14 mouse cellular contexts compared by ENCODE assay signal in the genomic region with DNA sequence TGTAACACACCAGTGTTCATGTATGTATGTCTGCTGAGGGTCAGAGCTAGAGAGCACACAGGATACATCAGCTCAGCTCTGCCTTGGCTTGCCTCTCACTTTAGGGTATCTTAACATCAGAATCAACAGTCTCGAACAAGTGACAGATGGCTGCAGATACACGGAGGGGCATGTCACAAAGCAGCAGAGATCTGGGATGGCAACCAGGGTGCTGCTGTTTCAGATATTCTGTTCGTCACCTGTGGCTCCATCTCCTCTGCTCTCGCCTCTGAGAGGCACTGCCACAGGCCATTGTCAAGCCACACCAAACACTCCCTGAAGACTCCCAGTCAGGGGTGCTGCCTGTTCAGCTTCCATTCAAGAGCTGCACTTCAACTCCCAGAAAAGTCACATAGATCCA. TPM values are rescaled to one million over a fixed set of nuclear protein-coding genes. Genes with fewer than 3 reads are reported as not detected.
A peak's percentile ranks its signal among the peaks of the same experiment; 100 is the strongest.
DNase-seq lines count a peak whose midpoint lies in the region; ATAC-seq and TF ChIP-seq lines count a peak whose summit lies in the region.
"Had no signal": no experiment of that assay in that cellular context is flagged by ENCODE, and none has a peak within 500 bp of the region (broad histone marks: within the 10 kb centered on the region; RNA-seq: fewer than 3 reads in every experiment).

No protein-coding gene starts in this region.

- TF ChIP-seq CTCF in midbrain, postnatal 0 days (IDR thresholded peaks at IDR 0.05) = no peak

- no peaks in the 10 kb centered on the region for H3K27me3 ChIP-seq in heart, embryonic 14.5 days (ENCODE audit: control insufficient read depth, insufficient read depth, low read length)
- H3K27me3 ChIP-seq in neural tube, embryonic 13.5 days = no peaks in the 10 kb centered on the region
- H3K27me3 ChIP-seq in neural tube, embryonic 15.5 days (replicated peaks) = no peaks in the 10 kb centered on the region
- no peaks in the 10 kb centered on the region for H3K27me3 ChIP-seq in liver, embryonic 12.5 days (replicated peaks)
- H3K27me3 ChIP-seq in forebrain, embryonic 15.5 days = no peaks in the 10 kb centered on the region
- H3K27me3 ChIP-seq in midbrain, postnatal 0 days (ENCODE audit: insufficient read depth, low read length) = no peaks in the 10 kb centered on the region
- H3K27me3 ChIP-seq: forebrain, embryonic 13.5 days had no signal

- H3K9me3 ChIP-seq in heart, embryonic 14.5 days (ENCODE audit: control insufficient read depth, low read length) = no peaks in the 10 kb centered on the region
- H3K9me3 ChIP-seq in neural tube, embryonic 13.5 days = no peaks in the 10 kb centered on the region
- no peaks in the 10 kb centered on the region for H3K9me3 ChIP-seq in neural tube, embryonic 15.5 days (replicated peaks)
- H3K9me3 ChIP-seq in liver, embryonic 12.5 days (replicated peaks) = no peaks in the 10 kb centered on the region
- no peaks in the 10 kb centered on the region for H3K9me3 ChIP-seq in forebrain, embryonic 15.5 days
- H3K9me3 ChIP-seq in midbrain, postnatal 0 days (ENCODE audit: low read length) = no peaks in the 10 kb centered on the region
- H3K9me3 ChIP-seq: forebrain, embryonic 13.5 days had no signal

- no peak for ATAC-seq in heart, embryonic 14.5 days (ENCODE audit: insufficient number of reproducible peaks, insufficient read depth, low FRiP score, low read depth)
- no peak for ATAC-seq in neural tube, embryonic 13.5 days (ENCODE audit: low read depth)
- no peak for ATAC-seq in neural tube, embryonic 15.5 days (ENCODE audit: low FRiP score)
- ATAC-seq in liver, embryonic 12.5 days = peak; percentile 36
- ATAC-seq in forebrain, embryonic 15.5 days (replicated peaks) = no peak
- no peak for ATAC-seq in midbrain, postnatal 0 days (ENCODE audit: low FRiP score)
- ATAC-seq: forebrain, embryonic 13.5 days; hindbrain, embryonic 16.5 days had no signal

- H3K4me2 ChIP-seq in heart, embryonic 14.5 days (ENCODE audit: low read length) = no peak overlapping the region
- H3K4me2 ChIP-seq in neural tube, embryonic 13.5 days = no peak overlapping the region
- no peak overlapping the region for H3K4me2 ChIP-seq in neural tube, embryonic 15.5 days
- peak overlapping the region; percentile 69 for H3K4me2 ChIP-seq in liver, embryonic 12.5 days
- no peak overlapping the region for H3K4me2 ChIP-seq in forebrain, embryonic 15.5 days (replicated peaks)
- H3K4me2 ChIP-seq in midbrain, postnatal 0 days (ENCODE audit: low read depth, low read length, poor library complexity, severe bottlenecking) = no peak overlapping the region
- H3K4me2 ChIP-seq: forebrain, embryonic 13.5 days had no signal

- DNase-seq in heart, postnatal 14 days = no peak
- DNase-seq in midbrain, postnatal 0 days (ENCODE audit: low spot score) = no peak
- DNase-seq: cerebellum, postnatal 10 days; gastrocnemius, postnatal 10 days; kidney, adult 9 months; right cerebral cortex, postnatal 4 days; thymus, postnatal 4 days had no signal

- intact Hi-C loops in heart, postnatal 14 days (cut with DNase I) = no loop called here

- H3K27ac ChIP-seq in heart, embryonic 14.5 days (replicated peaks in 1 of 2; ENCODE audit: control insufficient read depth in 1 of 2, insufficient read depth in 1 of 2, low read depth in 2 of 2, low read length in 2 of 2) = peak overlapping the region; percentile 55 to 71; a peak in 3 of 4 replicates
- H3K27ac ChIP-seq in neural tube, embryonic 13.5 days (replicated peaks) = peak overlapping the region; percentile 28; the same call in 1 of the 2 replicates
- no peak overlapping the region for H3K27ac ChIP-seq in neural tube, embryonic 15.5 days (replicated peaks)
- H3K27ac ChIP-seq in liver, embryonic 12.5 days = peak overlapping the region; percentile 99
- H3K27ac ChIP-seq in forebrain, embryonic 15.5 days (replicated peaks) = no peak overlapping the region
- no peak overlapping the region for H3K27ac ChIP-seq in midbrain, postnatal 0 days (ENCODE audit: low read depth, low read length)
- H3K27ac ChIP-seq: forebrain, embryonic 13.5 days had no signal

- no peaks in the 10 kb centered on the region for H3K36me3 ChIP-seq in heart, embryonic 14.5 days (ENCODE audit: control insufficient read depth, insufficient read depth, low read length)
- H3K36me3 ChIP-seq in neural tube, embryonic 13.5 days = no peaks in the 10 kb centered on the region
- no peaks in the 10 kb centered on the region for H3K36me3 ChIP-seq in neural tube, embryonic 15.5 days
- 0 out of 2 replicates have a peak, but pooled peaks cover 3% of the 10 kb centered on the region for H3K36me3 ChIP-seq in liver, embryonic 12.5 days
- no peaks in the 10 kb centered on the region for H3K36me3 ChIP-seq in forebrain, embryonic 15.5 days
- no peaks in the 10 kb centered on the region for H3K36me3 ChIP-seq in midbrain, postnatal 0 days (ENCODE audit: insufficient read depth, low read length)

- WGBS in heart, embryonic 14.5 days = 46% methylated on average over 4 of the region's 4 CpGs
- WGBS in neural tube, embryonic 13.5 days = 66% methylated on average over 4 of the region's 4 CpGs
- 72% methylated on average over 4 of the region's 4 CpGs for WGBS in neural tube, embryonic 15.5 days
- 21% methylated on average over 4 of the region's 4 CpGs for WGBS in liver, embryonic 12.5 days (ENCODE audit: insufficient replicate concordance)
- 71% methylated on average over 4 of the region's 4 CpGs for WGBS in forebrain, embryonic 15.5 days
- WGBS in midbrain, postnatal 0 days = 82% methylated on average over 4 of the region's 4 CpGs

- H3K9ac ChIP-seq in heart, embryonic 14.5 days (ENCODE audit: low read length) = no peak overlapping the region
- H3K9ac ChIP-seq in neural tube, embryonic 13.5 days = no peak overlapping the region
- no peak overlapping the region for H3K9ac ChIP-seq in neural tube, embryonic 15.5 days (replicated peaks)
- H3K9ac ChIP-seq in liver, embryonic 12.5 days = peak overlapping the region; percentile 48
- H3K9ac ChIP-seq in forebrain, embryonic 15.5 days (replicated peaks) = no peak overlapping the region
- H3K9ac ChIP-seq in midbrain, postnatal 0 days (replicated peaks; ENCODE audit: low read length, poor library complexity, severe bottlenecking) = no peak overlapping the region

- peaks cover 27 to 65% of the 10 kb centered on the region in 2 experiments for H3K4me1 ChIP-seq in heart, embryonic 14.5 days (ENCODE audit: control insufficient read depth in 2 of 2, insufficient read depth in 2 of 2, low read length in 2 of 2)
- peaks cover 15% of the 10 kb centered on the region; the same call in 1 of the 2 replicates for H3K4me1 ChIP-seq in neural tube, embryonic 13.5 days (replicated peaks)
- peaks cover 5% of the 10 kb centered on the region; the same call in 1 of the 2 replicates for H3K4me1 ChIP-seq in neural tube, embryonic 15.5 days
- H3K4me1 ChIP-seq in liver, embryonic 12.5 days = peaks cover 99% of the 10 kb centered on the region
- H3K4me1 ChIP-seq in forebrain, embryonic 15.5 days = no peaks in the 10 kb centered on the region
- H3K4me1 ChIP-seq in midbrain, postnatal 0 days (ENCODE audit: insufficient read depth, low read length) = no peaks in the 10 kb centered on the region

- no peak overlapping the region for H3K4me3 ChIP-seq in heart, embryonic 14.5 days (ENCODE audit: control insufficient read depth in 1 of 2, insufficient read depth in 1 of 2, low read depth in 1 of 2, low read length in 2 of 2)
- H3K4me3 ChIP-seq in neural tube, embryonic 13.5 days = no peak overlapping the region
- no peak overlapping the region for H3K4me3 ChIP-seq in neural tube, embryonic 15.5 days (replicated peaks)
- H3K4me3 ChIP-seq in liver, embryonic 12.5 days = no peak overlapping the region
- H3K4me3 ChIP-seq in forebrain, embryonic 15.5 days = no peak overlapping the region
- H3K4me3 ChIP-seq in midbrain, postnatal 0 days (ENCODE audit: low read depth, low read length) = no peak overlapping the region
- H3K4me3 ChIP-seq: forebrain, embryonic 13.5 days had no signal

RNA-seq across cellular contexts. Expression of a gene that starts 39.1 kb away (rescaled TPM):
- 53.0 and 53.3 TPM in 2 replicates for polyA plus RNA-seq in heart, embryonic 14.5 days (2014; fragmentation: Nextera tagmentation; extraction: Ambion mirVana)
- total RNA-seq in heart, postnatal 14 days (2021) = 100 to 1,000 TPM; 156 to 165 TPM
- 29.6 and 32.2 TPM in 2 replicates for polyA plus RNA-seq in neural tube, embryonic 13.5 days (2015; fragmentation: Nextera tagmentation; extraction: Ambion mirVana)
- polyA plus RNA-seq in neural tube, embryonic 15.5 days (2015; fragmentation: Nextera tagmentation; extraction: Ambion mirVana) = 25.2 and 39.3 TPM in 2 replicates
- 65.1 and 68.4 TPM in 2 replicates for polyA plus RNA-seq in liver, embryonic 12.5 days (2016; fragmentation: Nextera tagmentation; extraction: Ambion mirVana)
- polyA plus RNA-seq in forebrain, embryonic 15.5 days (2015; fragmentation: Nextera tagmentation; extraction: Ambion mirVana) = 21.5 and 25.5 TPM in 2 replicates
- 14.6 and 21.3 TPM in 2 replicates for total RNA-seq in midbrain, postnatal 0 days (2014; rRNA removed)
- 16.2 and 16.7 TPM in 2 replicates for polyA plus RNA-seq in midbrain, postnatal 0 days (2015; fragmentation: Nextera tagmentation; extraction: Ambion mirVana)

Comparison
In these comparisons a context has a peak if more than half of its experiments do, and no peak if none do; other contexts are left out.
1. H3K27ac ChIP-seq: peak in heart, embryonic 14.5 days (2 of 2), neural tube, embryonic 13.5 days (single experiment) and liver, embryonic 12.5 days (single experiment); none in neural tube, embryonic 15.5 days (single experiment), forebrain, embryonic 15.5 days (single experiment) and midbrain, postnatal 0 days (single experiment).